Mouse (Mus musculus): ENCODE results near the gene Dnase2a.

Dnase2a gene

DNA sequence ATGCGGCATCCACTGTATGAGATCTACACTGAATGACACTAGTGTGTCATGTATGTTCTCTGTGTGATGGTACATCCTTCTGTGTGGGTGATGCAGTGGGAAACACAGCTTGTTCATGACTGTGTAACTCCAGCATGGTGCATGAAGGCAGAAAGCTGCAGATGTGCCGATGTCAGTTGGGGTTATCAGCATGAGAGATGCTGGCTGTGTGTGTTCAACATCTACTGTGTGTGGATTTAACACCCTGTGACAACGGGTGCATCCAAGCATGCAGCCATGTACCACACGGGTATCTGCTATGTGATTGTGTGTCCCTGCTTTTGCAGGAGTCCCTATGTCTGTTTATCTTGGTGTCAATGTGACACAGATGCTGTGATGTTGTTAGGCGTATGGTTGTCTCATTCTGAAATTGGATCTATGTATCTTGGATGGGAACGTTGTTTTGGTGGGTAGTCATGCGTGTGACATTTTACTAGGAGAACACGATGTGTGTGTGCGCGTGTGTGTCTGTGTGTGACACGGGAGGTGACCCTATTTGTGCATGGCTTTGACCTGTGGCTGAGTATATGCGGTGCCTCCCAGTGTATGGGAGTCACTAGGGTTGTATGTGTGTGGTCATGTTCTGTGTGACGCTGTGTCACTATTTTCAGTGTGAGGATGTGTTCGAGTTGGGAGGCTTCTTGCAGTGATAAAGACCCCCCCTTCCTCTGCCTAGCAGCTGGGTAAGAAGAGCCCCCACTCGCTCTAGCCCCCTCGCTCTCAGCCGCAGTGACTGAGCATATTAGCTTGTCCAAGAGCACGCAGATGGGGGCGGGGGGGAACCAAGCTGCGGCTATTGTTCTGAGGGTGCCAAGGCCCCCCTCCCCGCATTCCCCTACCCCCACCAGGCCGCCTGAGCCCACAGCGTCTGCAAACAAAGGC is 27.9 kb downstream of the Dnase2a start:
- in situ Hi-C loops (cut with MboI, MseI), result no loop called here

DNA sequence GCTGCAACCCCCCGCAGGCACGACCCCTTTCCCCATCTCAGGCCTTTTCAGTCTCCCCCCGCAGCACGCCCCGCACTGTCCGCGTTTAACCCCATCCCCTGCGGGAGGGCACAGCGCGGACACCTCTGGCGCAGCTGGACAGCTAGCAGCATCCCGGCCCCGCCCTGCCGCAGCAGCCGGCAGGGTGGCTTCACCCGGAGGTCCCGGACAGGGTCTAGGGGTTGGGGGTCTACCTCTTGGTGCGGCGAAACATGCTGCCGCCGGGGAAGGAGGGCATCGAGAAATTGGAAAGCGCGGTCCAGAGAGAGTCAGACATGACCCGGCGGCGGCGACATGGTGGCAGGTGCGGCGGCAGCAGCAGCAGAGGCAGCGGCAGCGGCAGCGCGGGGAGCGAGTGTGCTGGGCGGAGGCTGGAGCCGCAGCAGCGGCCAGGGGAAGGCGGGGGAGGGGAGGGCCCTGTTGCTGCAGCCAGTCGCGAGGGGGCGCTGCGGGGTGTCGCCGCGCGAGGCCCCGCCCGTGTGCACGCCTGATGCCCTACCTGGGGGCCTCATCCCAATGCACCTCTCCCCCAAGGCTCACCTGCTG is 28.7 kb downstream of the Dnase2a start, which contains the start of gene Mast1:
TSS of gene Mast1 (minus strand) at position 398 of the 585 bp plus-strand sequence.
- in situ Hi-C loops (cut with MboI, MseI), result no loop called here

DNA sequence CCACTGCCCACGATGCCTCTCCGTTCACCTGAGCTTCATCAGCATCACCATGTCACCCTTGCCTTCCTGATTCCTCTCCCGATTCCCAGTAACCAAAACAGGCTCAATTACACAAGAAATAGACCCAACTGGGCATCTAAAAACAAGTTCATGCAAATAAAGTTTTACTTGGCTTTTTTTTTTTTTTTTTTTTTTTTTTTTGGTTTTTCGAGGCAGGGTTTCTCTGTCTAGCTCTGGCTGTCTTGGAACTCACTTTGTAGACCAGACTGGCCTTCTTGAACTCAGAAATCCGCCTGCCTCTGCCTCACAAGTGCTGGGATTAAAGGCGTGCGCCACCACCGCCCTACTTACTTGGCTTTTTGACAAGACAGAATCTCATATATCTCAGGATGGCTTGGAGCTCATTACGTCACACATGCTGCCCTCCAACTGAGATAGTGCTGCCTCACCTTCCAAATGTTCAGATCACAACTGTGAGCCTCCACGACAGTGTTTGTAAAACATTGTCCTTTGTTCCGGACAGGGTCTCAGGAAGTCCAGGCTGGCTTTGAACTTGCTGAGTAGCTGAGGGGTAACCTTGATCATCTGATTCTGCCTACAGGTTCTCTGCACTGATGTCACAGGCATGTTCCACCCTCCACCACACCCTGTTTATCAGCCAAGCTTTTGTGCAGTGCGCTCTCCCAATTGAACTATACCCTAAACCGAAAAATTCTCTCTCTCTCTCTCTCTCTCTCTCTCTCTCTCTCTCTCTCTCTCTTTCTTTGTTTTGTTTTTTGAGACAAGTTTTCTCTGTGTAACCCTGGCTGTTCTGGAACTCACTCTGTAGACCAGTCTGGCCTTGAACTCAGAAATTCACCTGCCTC is 29.5 kb downstream of the Dnase2a start:
- in situ Hi-C loops (cut with MboI, MseI), result no loop called here

DNA sequence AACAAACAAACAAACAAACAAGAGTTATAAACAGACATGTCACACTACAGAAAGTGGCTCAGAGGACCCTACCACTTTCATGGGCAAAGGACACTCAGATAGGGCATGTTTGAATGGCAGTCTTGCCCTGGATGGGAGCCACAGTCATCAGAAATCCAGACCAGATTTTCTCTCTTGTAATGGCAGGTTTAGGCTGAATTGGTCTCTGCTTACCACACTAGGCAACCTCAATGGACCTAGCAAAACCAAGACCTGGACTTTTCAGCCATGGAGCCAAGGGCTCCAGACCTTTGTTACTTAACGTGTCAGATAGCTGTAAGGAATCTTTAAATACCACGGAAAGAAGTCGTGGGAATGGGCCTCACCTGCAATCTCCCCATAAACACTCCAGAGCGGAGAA is 35.3 kb downstream of the Dnase2a start:
- in situ Hi-C loops (cut with MboI, MseI), result no loop called here

DNA sequence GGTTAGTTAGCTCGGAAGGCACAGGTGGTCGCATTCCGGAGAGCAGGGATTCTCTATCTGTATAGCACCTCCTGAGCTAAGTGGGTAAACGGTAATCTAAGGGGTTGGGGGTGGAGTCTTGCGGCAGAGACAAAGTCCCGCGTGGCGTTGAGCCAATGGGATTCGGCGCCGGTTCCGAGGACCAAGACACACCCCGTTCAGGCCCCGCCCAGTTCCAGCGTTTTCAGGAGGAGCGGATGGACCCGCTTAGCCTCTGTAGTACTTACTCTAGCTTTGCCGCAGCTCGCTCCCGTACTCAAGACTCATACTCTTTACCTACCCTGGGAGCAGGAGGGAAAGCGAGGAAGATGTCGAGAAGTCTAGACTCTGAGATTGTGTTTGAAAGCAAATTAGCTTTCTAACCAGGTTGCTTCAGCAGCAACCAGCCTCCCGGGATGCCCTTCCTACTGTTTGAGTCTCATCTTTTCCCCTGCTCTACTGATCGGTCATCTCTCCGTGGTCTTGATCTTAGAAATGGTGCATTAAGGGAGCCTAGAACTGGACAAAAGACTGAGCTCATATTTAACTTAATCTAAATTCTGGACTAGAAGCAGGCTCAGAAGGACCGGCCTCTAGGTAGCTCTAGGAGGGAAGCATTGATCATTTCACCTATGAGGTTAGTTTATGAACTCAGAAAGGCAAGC is 36.3 kb downstream of the Dnase2a start:
- in situ Hi-C loops (cut with MboI, MseI), result no loop called here

DNA sequence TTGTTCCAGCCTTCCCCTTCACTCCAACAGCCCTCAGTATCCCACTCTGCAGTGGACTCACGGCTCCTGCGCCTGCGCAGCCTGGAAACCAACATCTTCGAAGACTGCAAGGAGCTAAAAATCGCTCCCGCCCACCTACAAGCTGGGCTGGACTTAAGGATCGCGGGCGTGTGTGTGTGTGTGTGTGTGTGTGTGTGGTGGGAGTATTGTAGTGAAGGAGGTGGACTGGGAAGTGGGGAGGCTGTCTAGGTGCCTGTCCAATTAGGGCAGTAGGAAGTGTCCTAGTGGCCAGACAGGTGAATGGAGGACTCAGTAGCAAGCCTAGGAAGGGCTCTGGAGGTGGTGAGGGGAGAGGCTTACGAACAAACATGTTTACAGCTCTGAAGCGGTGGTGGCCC is 36.9 kb downstream of the Dnase2a start:
- in situ Hi-C loops (cut with MboI, MseI), result no loop called here

DNA sequence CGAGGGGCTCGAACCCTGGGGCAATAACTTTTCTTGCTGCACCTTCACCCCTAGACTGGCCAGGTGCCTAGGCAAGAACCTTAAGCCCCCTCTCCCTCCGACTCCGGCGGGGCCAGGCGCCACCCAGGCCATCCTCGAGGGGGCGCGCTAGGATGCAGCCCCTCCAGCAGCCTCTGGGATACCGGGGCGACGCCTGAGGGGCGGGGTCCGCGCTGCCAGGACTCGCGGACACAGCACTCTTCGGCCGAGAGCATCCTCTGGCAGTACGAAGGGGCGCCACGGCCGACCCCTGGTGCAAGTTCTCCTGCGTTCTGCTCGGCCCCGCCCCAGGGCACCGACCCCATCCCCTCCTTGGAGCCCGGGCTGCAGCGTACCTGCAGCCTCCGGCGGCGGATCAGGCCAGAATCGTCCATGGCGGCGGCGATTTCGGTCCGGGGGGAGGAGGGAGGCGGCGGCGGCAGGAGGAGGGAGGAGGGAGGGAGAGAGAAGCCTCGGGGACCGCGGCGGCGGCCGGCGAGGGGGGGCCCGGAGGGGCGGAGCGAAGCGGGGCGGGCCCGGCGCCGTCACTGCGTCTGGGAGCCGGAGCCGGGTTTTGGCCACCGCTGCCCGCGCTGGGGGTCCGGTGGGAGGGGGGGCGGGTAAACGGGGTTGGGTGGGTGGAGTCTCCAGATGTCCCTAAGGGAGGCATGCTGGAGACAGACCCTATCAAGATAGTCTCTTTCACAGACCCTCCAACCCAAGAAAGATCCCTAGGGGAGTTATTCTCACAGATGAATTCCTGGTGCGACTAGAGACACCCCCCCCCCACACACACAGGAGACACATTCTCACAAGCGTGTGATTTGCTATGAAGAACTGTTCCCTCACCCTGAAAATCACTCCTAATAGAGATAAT is 37.5 kb downstream of the Dnase2a start:
- in situ Hi-C loops (cut with MboI, MseI), result no loop called here

DNA sequence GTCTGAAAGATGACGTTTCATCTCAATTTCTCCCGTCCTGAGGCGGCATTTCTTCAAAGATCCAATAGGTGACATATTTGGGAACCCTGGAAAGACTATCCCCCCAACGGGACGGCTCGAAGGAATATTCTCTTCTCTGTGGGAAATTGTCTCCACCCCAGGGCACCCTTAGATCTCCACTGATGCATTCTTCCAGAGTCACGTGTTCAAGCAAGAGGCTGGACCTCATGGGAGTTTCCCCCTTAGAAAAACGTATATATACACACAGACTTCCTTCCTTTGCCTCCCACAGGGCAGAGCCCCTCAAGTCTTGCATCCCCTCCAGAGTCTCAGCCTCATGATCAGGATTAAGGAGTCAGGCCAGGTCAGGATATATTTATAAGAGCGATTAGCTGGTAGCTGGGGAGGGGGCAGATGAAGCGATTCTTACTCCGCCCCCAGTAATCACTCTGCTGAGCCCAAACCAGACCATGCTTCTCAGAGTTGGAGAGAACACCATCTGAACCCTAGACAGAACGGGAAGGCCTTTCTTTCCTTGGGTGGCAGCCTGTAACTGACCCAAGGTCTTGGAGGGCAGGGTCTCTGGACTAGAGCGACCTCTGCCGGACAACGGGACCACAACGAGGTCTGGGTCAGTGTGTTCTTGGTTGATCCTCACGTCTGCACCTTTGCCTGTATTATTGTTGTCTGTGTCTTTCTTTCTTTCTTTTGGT is 38.3 kb downstream of the Dnase2a start, which contains the start of gene Rtbdn:
TSS of gene Rtbdn (plus strand) at position 464 of the 713 bp plus-strand sequence.
- in situ Hi-C loops (cut with MboI, MseI), result no loop called here

DNA sequence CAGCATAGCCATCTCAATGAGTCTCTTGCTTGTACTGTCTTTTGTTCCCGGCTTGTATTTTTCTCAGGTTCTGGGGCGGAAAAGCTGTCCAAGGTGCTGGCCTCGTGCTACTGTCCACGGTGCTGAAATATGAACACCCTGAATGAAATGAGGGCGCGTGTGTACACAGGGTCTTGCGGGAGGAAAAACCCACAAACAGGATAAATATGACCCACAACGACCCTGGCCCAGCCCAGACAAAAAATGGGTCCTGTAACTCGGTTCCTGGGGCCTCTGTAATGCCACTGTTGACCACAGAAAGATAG is 38.8 kb downstream of the Dnase2a start:
- in situ Hi-C loops (cut with MboI, MseI), result no loop called here

DNA sequence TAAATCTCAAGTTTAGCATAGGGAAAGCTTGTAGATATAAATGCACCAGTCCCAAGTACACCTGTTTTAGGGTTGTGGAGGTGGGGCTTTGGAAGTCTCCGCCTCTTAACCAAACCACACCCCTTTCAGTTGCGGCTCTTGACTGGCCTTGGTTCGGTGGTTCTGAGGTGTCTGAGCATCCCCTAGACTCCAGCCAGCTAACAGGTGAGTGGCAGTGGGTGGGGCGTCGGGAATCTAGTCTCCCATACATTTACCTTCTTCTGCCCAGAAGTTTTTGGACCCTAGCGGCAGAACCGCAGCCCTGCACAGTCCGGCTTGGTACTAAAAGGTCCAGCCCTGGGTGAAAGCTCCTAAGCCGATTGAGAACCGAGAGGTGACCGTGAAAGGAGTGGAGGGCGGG is 41.4 kb downstream of the Dnase2a start:
- in situ Hi-C loops (cut with MboI, MseI), result loop anchor here in 1 of 2 experiments (10.0 kb wide), 1 partner anchor 1345 kb away; the partner anchor contains the start of genes Dnajb1 and Tecr

DNA sequence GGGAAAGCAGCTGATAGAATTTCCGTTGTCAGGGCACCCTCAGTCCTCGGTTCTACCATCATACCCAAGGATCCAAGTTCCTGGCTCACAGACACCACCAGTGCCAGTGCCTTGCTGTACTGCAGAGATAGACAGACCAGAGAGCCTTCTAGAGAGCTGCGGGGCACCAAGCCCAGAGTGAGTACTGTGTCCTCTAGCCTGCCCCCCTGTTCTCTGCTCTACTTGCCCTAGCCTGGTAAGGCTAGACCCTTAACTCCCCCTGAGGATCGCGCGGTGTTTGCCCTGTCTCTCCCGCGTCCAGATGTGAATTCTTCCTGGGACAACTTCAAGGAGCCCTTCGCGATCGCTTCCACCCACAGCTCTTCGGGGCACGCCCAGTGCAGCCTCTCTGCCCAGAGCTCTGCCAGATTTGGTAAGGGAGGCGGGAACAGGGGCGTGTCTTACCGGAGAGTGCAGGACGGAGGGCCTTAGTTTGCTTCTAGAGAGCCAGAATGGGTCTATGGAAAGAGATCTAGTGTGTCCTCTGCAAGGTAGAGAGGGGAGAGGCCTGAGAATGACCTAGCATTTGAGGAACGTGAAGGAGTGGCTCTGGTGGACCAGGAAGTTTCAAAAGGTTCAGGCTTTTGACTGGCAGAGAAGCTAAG is 44.4 kb downstream of the Dnase2a start:
- in situ Hi-C loops (cut with MboI, MseI), result loop anchor here in 1 of 2 experiments (10.0 kb wide), 1 partner anchor 1348 kb away; the partner anchor contains the start of genes Dnajb1 and Tecr

DNA sequence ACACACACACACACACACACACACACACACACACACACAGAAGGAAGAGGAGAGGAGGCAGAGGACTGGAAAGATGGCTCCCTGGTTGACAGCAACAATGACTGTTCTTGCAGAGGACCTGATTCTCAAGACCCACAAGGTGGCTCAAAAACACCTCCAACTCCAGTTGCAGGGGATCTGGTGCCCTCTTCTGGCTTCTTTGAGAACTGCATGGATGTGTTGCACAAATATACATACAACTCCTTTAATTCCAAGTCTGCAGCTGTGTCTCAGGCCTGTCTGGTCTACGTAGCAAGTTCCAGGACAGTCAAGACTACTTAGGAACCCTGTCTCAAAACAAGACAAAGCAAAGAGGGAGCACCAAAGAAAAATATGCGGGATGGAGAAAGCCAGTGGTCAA is 48.4 kb downstream of the Dnase2a start:
- in situ Hi-C loops (cut with MboI, MseI), result loop anchor here in 1 of 2 experiments (5.0 to 10.0 kb wide), 2 partner anchors 36 to 1352 kb away; partner anchors contain the start of genes Dnajb1, Hook2 and Tecr

DNA sequence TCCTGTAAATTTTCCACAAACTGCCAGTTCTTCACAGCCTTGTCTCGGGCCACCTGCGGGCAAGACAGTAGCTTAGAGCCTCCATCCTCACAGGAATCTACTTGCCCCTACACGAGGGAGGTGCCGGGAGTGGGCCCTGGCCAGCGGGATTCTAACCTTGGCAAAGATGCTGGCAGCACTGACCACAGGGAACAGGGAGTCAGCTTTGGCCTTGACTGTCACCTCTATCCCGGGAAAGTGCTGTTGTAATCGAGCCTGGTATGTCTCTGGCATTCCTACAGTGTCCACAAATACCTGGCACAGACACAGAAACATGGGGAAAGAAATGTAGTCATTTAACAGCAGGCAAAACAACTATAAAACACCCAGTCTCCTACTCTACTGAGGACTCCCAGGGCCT is 51.5 kb downstream of the Dnase2a start:
- in situ Hi-C loops (cut with MboI, MseI), result loop anchor here in 1 of 2 experiments (5.0 to 10.0 kb wide), 2 partner anchors 32 to 1355 kb away; partner anchors contain the start of genes Dnajb1, Hook2 and Tecr

DNA sequence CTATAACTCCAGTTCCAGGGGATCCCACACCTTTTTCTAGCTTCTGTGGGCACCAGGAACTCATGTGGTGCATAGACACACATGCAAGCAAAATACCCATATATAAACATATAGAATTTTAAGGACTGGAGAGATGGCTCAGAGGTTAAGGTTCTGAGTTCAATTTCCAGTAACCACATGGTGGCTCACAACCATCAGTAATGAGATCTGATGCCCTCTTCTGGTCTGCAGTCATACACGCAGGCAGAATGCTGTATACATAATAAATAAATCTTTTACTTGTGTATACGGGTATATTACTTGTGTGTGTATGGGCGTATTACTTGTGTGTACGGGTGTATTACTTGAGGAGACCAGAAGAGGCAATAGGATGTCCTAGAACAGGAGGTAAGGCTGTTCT is 55.6 kb downstream of the Dnase2a start:
- in situ Hi-C loops (cut with MboI, MseI), result no loop called here

DNA sequence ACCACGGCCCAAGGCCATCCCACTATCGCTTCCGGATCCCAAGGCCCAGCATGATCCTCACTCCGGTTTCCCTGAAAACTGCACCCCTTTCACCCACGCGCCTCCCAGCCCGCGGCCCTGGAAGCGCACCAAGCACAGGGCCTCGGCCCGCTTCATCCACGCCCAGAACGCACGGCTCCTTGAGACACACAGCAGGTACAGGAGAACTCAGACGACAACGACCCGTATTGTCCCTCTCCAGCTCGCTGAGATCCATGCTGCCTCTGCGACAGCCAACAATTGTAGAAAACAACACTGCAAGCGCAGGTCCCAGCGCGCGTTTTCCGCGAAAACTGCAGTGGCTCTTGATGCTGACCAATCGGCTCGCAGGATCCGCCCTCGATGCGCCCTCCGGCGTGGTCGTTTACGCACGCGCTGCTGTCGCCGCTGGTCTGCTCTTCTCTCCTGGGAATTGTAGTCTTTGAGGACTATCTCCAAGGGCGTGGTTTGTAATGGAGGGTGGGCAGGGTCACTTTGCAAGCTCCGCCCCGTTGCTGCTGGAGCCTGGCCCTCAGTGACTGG is 57.5 kb downstream of the Dnase2a start:
- in situ Hi-C loops (cut with MboI, MseI), result no loop called here

DNA sequence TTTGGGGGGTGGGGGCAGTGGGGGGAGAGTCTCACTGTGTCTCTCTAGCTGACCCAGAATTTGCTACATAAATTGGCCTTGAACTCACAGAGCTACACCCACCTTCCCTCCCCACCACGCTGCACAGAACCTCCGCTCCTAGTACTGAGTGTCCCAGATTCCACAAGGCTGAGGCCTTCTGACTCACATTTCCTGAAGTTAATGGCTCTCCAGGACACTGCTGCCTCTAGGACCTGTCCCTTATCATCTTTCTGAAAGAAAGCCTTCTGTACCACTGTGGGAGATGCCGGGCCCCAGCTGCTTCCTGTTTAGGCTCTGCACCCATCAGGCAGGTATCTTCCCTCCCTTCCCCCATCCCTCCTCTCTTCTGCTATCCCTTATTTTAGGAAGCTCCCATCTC is 58.2 kb downstream of the Dnase2a start:
- in situ Hi-C loops (cut with MboI, MseI), result no loop called here

DNA sequence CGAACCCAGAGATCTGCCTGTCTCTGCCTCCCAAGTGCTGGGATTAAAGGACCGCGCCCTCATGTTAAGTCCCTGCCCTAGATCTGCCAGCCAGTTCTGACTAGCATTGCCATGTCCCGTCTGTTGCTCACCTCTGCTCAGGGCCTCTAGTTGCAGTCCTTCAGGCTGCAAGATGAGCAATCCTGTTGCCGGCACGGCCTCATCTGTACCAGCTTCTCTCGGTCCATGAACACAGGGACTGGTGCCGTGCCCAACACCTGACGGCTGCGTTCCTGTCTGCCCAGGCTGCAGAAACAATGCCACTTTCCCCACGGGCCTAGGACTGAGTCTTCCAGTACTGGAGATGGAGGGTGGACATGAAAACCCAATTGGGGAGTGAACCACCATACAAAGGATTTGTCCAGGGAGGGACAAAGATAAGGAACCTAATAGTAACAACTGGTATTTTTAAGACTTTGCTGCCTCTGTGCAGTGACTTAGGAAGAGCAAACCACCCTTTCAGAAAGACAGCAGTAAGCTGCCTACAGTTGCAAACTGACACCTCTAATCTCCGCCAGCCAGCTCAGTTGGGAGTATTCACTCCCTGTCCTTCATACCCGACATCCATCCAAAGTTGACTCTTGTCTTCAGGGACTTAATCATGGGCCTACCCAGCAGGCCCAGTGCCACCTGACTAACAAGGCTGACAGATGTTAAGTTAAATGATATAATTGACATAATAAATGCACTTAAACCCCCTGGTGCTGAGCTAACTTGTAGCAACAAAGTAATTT is 59.4 kb downstream of the Dnase2a start:
- in situ Hi-C loops (cut with MboI, MseI), result no loop called here

DNA sequence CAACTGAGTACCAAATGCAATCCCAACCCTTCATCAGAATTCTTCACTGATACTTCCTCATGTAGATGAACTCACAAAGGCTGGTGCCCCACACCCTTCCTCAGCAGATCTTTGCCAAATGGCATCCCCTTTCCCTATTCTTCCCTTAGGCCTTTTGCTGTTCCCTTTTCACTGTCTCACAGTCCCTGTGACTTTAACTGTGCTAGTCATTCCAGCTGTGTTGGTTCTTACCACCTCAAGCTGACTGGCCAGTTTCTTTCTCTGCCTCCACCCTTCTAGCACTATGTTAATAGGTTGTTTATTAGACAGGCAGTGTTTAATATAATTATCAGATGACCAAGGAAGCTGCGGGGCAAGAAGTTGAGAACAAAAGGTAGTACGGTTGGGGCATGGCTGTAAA is 60.3 kb downstream of the Dnase2a start:
- in situ Hi-C loops (cut with MboI, MseI), result no loop called here

Data from T-helper 17 cell (primary cell).